Mouse (Mus musculus) bone marrow, adult 2 months (tissue): ENCODE measurements around the gene Ppp2r5b.

ENCODE experiments used
- CTCF ChIP-seq: fragments of 200-500 bp; IDR thresholded peaks from 2 replicates; pipeline ENCODE4 v1.5.1; 2011; ENCODE audit warnings: low read length, control low read depth; ENCODE audit not compliant: control insufficient read depth, insufficient read depth
- POLR2A ChIP-seq: fragments of 200-500 bp; IDR thresholded peaks from 2 replicates; pipeline ENCODE4 v1.6.1; 2011; ENCODE audit warnings: low read depth, mild to moderate bottlenecking, control low read depth, low read length, borderline replicate concordance; ENCODE audit not compliant: control insufficient read depth

GRCm38 (mm10) chr19:6253021-6253420, 17.3 kb upstream of the Ppp2r5b start:
- TF ChIP-seq CTCF: no peak
- TF ChIP-seq POLR2A: no peak
